Mouse (Mus musculus): ENCODE measurements around the gene Sf1. TPM values are rescaled to one million over a fixed set of nuclear protein-coding genes. Genes with fewer than 3 reads are reported as not detected.

Sf1 gene
- polyA plus RNA-seq, 1 experiment from 2014 or later: 42.3 TPM

DNA sequence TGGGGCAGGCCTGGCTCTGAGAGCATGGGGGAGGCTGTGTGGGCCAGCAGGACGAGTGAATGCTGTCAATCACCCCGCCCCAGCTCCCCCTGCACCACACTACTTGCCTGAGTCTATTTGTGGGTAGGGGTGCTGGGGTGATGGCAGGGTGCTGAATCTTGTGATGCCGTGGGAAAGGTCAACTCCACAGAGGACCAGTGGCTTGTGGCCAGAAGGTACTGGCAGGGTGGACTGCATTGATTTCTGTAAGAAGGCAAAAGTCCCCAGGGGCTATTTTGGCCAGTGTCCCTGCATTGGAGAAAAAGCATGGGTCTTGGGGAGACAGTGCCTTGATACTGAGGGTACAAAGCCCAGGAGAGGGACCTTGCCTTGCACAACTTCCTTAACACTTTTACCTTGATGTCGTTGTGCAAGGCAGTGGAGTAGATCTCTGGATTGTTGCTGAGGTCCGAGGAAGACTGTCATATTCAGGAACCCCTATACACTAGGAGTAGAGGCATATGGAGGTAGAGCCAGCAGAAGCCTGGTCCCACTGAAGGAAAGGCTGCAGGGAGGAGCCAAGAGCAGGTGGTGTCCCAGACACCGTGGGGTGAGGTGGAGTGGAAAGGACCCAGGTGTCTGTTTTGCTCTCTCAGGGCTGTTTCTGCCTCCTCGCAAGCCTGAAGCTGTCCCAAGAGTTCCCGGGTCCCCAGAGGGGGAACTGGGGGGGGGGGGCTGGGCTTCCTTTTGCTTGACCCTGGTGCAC, 60.8 kb downstream of the Sf1 start:
- peaks cover 22% of the 10 kb centered on the region for H3K27me3 ChIP-seq (ENCODE audit: control insufficient read depth, insufficient read depth, low read length)
- ATAC-seq (ENCODE audit: low FRiP score, low TSS enrichment) (no peak), DNase-seq (ENCODE audit: low spot score) (no peak)
- H3K4me3 ChIP-seq (ENCODE audit: low read depth, low read length): no peak overlapping the region
- TF ChIP-seq EP300 (optimal IDR thresholded peaks at IDR 0.05) (no peak), CTCF (IDR thresholded peaks at IDR 0.05; ENCODE audit: low read depth) (no peak)
- no peaks in the 10 kb centered on the region for H3K9me3 ChIP-seq (ENCODE audit: control insufficient read depth, low read length)
- no peak overlapping the region for H3K9ac ChIP-seq (ENCODE audit: low read length)
- H3K4me1 ChIP-seq (replicated peaks; ENCODE audit: control insufficient read depth, insufficient read depth): peaks cover 8% of the 10 kb centered on the region; the same call in 1 of the 2 replicates
- H3K4me2 ChIP-seq (replicated peaks; ENCODE audit: low read depth): no peak overlapping the region
- 61% methylated on average over 8 of the region's 8 CpGs for whole genome bisulfite sequencing
- no peaks in the 10 kb centered on the region for H3K36me3 ChIP-seq (ENCODE audit: control insufficient read depth, insufficient read depth, low read length)
- no peak overlapping the region for H3K27ac ChIP-seq (replicated peaks)

GRCm38 (mm10) chr19:6425595-6425994, 62.1 kb downstream of the Sf1 start:
- 49% methylated on average over 5 of the region's 5 CpGs for WGBS
- no peak for ATAC-seq (ENCODE audit: low FRiP score, low TSS enrichment)
- peaks cover 18% of the 10 kb centered on the region for H3K27me3 ChIP-seq (ENCODE audit: control insufficient read depth, insufficient read depth, low read length)

GRCm38 (mm10) chr19:6426703-6427500, 63.4 kb downstream of the Sf1 start:
- no peak overlapping the region for H3K4me2 ChIP-seq (replicated peaks; ENCODE audit: low read depth)
- no peak overlapping the region for H3K27ac ChIP-seq (replicated peaks)
- H3K9ac ChIP-seq (ENCODE audit: low read length): no peak overlapping the region
- peaks cover 8% of the 10 kb centered on the region; the same call in 1 of the 2 replicates for H3K4me1 ChIP-seq (replicated peaks; ENCODE audit: control insufficient read depth, insufficient read depth)
- peaks cover 20% of the 10 kb centered on the region for H3K27me3 ChIP-seq (ENCODE audit: control insufficient read depth, insufficient read depth, low read length)
- no peaks in the 10 kb centered on the region for H3K36me3 ChIP-seq (ENCODE audit: control insufficient read depth, insufficient read depth, low read length)
- ATAC-seq (ENCODE audit: low FRiP score, low TSS enrichment): 0 out of 2 replicates have a peak, but pooled peaks have one; percentile 27
- H3K9me3 ChIP-seq (ENCODE audit: control insufficient read depth, low read length): no peaks in the 10 kb centered on the region
- no peak overlapping the region for H3K4me3 ChIP-seq (ENCODE audit: low read depth, low read length)
- 19% methylated on average over 13 of the region's 13 CpGs for WGBS
- peak; percentile 77 for DNase-seq (ENCODE audit: low spot score)
- no peak for TF ChIP-seq EP300 (optimal IDR thresholded peaks at IDR 0.05)
- no peak for TF ChIP-seq CTCF (IDR thresholded peaks at IDR 0.05; ENCODE audit: low read depth)

More at GRCm38 (mm10) chr19:6425595-6425994, 62.1 kb downstream of the Sf1 start:
- Histone ChIP-seq H3K4me1 (replicated peaks; ENCODE audit: control insufficient read depth, insufficient read depth) (peaks cover 8% of the 10 kb centered on the region; the same call in 1 of the 2 replicates), H3K4me3 (ENCODE audit: low read depth, low read length) (no peak overlapping the region), H3K4me2 (replicated peaks; ENCODE audit: low read depth) (no peak overlapping the region), H3K36me3 (ENCODE audit: control insufficient read depth, insufficient read depth, low read length) (no peaks in the 10 kb centered on the region), H3K9ac (ENCODE audit: low read length) (no peak overlapping the region), H3K27ac (replicated peaks) (no peak overlapping the region), H3K9me3 (ENCODE audit: control insufficient read depth, low read length) (no peaks in the 10 kb centered on the region)
- TF ChIP-seq CTCF (IDR thresholded peaks at IDR 0.05; ENCODE audit: low read depth) (no peak), EP300 (optimal IDR thresholded peaks at IDR 0.05) (no peak)
- DNase-seq (ENCODE audit: low spot score): no peak

Small RNAs within 50 kb of the gene (microRNA-seq; reads per million reads assigned to microRNA genes)
- not detected for gene Mir6989

Other genes starting within 250 kb of the Sf1 start
- gene Sac3d1, start 245.0 kb upstream of the Sf1 start, polyA plus RNA-seq (2015; fragmentation: Nextera tagmentation; extraction: Ambion mirVana): 26.8 and 29.4 TPM in 2 replicates
- 24.7 and 25.0 TPM in 2 replicates for gene Snx15, start 235.4 kb upstream of the Sf1 start, polyA plus RNA-seq (2015; fragmentation: Nextera tagmentation; extraction: Ambion mirVana)
- gene Batf2, start 222.7 kb upstream of the Sf1 start, polyA plus RNA-seq (2015; fragmentation: Nextera tagmentation; extraction: Ambion mirVana): 0.49 and 0.52 TPM in 2 replicates
- gene Arl2, start 222.1 kb upstream of the Sf1 start, polyA plus RNA-seq (2015; fragmentation: Nextera tagmentation; extraction: Ambion mirVana): 74.0 and 77.2 TPM in 2 replicates
- 0.11 TPM in 1 of 2 replicates, not detected in the other for gene Majin, start 179.3 kb upstream of the Sf1 start, polyA plus RNA-seq (2015; fragmentation: Nextera tagmentation; extraction: Ambion mirVana)
- gene Gpha2, start 137.3 kb upstream of the Sf1 start, polyA plus RNA-seq (2015; fragmentation: Nextera tagmentation; extraction: Ambion mirVana): 0.17 and 0.46 TPM in 2 replicates
- 14.7 and 15.0 TPM in 2 replicates for gene Ppp2r5b, start 127.8 kb upstream of the Sf1 start, polyA plus RNA-seq (2015; fragmentation: Nextera tagmentation; extraction: Ambion mirVana)
- 4.8 and 6.0 TPM in 2 replicates for gene Atg2a, start 122.0 kb upstream of the Sf1 start, polyA plus RNA-seq (2015; fragmentation: Nextera tagmentation; extraction: Ambion mirVana)
- gene Ehd1, start 87.0 kb upstream of the Sf1 start, polyA plus RNA-seq (2015; fragmentation: Nextera tagmentation; extraction: Ambion mirVana): 62.0 and 63.8 TPM in 2 replicates
- 1.3 and 1.9 TPM in 2 replicates for gene Cdc42bpg, start 57.2 kb upstream of the Sf1 start, polyA plus RNA-seq (2015; fragmentation: Nextera tagmentation; extraction: Ambion mirVana)
- gene Men1, start 28.7 kb upstream of the Sf1 start, polyA plus RNA-seq (2015; fragmentation: Nextera tagmentation; extraction: Ambion mirVana): 27.1 and 27.9 TPM in 2 replicates
- 5.2 and 5.7 TPM in 2 replicates for gene Map4k2, start 22.6 kb upstream of the Sf1 start, polyA plus RNA-seq (2015; fragmentation: Nextera tagmentation; extraction: Ambion mirVana)
- gene Pygm, start 20.7 kb downstream of the Sf1 start, polyA plus RNA-seq (2015; fragmentation: Nextera tagmentation; extraction: Ambion mirVana): 8.0 and 10.5 TPM in 2 replicates
- gene Rasgrp2, start 35.6 kb downstream of the Sf1 start, polyA plus RNA-seq (2015; fragmentation: Nextera tagmentation; extraction: Ambion mirVana): 53.4 and 57.3 TPM in 2 replicates
- gene Nrxn2, start 55.0 kb downstream of the Sf1 start, polyA plus RNA-seq (2015; fragmentation: Nextera tagmentation; extraction: Ambion mirVana): 0.83 and 1.3 TPM in 2 replicates
- gene Slc22a12, start 179.3 kb downstream of the Sf1 start, polyA plus RNA-seq (2015; fragmentation: Nextera tagmentation; extraction: Ambion mirVana): not detected in 2 replicates

Data from stomach, postnatal 0 days (tissue).